Mouse (Mus musculus) megakaryocyte progenitor cell, adult 5-6 weeks (primary cell): ENCODE measurements at regions not wholly inside any gene's neighbourhood (a gene's known extent, or its start where the extent isn't known, plus 50 kb on each side); places are given as distances from the start of the nearest gene placed in this dataset.
A peak's percentile ranks its signal among the peaks of the same experiment; 100 is the strongest.
"Not testable (repeated sequence)": the region's sequence is repeated elsewhere in the genome, so short reads cannot be mapped to it uniquely, and the experiment has no call there.

Experiments used
- ATAC-seq: replicated peaks from 2 replicates; pipeline ENCODE4 v1.8.0; 2016; ENCODE audit warnings: mild to moderate bottlenecking, moderate TSS enrichment, inconsistent platforms; ENCODE audit not compliant: poor library complexity

DNA sequence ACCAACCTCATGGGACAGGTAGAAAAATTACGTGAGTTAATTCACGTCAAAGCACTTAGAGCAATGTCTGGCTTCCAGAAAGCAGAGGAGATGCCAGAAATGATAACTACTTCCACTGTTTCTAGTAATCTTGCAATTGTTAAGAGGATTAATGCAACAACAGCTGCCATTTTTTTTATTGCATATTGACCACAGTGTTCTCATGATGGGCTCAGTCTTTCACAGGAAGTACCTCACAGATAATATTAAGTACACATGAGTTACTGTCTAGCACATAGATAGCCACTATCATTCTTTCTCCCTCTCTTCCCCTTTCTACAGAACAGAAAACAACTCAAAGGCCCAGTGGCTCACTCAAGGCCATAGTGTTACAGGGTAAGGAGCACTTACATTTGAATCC is 104.8 kb upstream of the Abca1 start:
- no peak for ATAC-seq

DNA sequence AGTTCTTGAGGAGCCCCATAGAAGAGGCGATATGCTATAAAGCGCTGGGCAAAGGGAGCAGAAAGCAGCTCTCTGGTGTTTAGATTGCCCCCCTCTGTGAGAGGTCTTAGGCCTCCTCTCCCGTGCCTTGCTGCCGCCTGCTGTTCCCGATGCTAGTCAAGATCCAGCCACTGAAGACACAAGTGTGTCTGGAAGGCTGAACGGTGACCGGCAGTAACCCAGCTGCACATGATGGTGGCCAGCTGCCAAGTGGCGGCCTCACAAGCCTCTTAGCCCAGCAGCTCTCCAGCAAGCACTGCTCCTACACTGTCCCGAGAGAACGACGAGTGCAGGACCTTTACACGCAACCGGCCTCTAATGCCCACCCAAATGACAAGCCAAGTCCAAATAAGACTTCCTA is 104.1 kb upstream of the Abca1 start:
- ATAC-seq, result peak; percentile 60

DNA sequence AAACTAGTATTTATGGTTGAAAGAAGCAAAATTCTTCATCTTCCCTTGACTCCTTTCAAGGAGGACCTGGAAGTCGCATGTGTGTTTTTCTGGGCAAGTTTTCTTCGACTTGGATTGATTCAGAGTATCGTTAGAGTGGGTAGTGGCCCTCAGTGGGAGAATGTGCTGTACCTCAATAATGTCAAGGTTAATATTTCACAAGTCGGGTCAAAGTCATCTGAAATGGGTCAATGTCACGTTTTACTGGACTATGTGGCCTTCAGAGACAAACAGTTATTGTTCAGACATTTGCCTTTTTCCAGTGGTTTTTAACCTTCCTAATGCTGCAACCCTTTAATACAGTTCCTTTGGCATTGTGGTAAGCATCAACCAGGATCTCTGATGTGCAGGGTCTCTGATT is 102.8 kb upstream of the Abca1 start:
- ATAC-seq, result no peak

DNA sequence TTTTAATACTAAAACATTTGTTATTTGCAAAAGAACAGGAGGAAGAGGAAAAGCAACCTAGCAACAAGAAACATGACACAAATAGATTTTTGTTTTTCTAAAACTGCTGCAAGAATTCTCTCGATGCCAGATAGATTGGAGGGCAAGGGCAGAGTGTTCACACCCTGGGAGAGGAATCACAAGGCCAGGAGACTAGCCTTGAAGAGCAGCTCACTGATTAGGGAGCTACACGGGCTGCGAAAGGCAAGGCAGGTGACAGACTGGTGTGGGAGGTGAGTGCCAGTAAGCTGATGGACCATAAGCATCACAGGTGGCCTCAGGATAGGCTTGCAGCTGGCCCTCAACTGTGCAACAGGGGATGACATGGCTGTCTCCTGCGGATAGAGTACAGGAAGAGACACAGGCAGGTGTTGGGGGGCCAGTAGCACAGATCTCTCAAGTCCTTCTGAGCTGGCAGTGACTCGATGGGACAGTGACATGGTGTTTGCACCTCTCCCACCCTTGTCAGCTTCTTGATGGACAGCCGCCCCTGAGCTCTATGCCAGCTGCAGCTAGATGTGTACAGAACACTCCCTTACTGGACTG is 102.0 kb upstream of the Abca1 start:
- no peak for ATAC-seq

DNA sequence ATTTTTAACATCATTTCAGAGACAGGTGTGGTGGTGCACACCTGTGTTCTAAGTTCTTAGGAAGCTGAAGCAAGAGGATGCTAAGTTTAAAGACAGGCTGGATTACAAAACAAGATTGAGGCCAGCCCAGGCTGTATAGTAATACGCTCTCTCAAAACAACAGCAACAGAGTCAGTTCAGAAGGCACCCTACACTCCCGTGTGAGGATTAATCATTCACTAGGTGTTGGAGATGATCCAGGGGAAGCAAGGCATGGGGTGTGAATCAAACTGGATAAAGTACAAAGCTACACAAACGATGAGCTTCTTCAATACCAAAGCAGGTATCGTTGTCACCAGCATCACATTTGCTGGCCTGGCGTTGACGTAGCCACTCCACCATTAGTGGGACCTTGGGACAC is 99.3 kb upstream of the Abca1 start:
- no peak for ATAC-seq

DNA sequence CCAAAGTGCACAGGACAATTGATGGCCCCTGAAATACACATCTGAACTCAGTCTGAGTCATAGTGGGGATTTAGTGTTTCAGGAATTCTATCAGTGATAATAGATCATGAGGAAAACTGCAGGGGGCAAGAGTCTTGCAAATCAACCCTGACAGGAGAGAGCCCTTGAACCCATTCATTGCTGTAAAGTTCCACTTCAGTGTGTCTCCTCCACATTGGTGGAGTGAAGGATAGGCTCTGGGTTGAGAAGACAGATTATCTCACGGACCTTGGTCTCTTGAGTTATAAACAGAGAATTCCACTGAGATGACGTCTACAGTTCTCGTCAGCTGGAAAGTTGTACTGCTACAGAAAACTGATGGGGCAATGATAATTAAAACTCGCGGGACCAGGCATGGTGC is 97.3 kb upstream of the Abca1 start:
- ATAC-seq, result no peak

DNA sequence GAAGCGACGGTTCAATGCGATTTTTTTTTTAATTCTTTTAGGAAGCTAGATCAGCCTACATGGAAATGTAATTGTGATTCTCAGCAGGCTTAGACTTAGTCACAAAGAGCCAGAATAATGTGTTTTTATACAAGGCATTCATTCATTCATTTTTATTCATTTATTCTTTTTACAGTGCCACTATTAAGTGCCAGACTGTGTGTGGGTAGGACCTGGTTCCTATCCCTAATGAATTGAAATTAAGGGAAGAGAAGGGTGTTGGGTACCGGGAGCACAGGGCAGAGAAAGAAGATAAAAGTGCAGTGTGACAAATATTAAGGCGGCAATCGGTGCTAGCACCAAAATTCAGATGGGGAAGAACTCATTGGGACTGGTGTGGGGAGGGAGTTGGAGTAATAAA is 94.8 kb upstream of the Abca1 start:
- no peak for ATAC-seq

DNA sequence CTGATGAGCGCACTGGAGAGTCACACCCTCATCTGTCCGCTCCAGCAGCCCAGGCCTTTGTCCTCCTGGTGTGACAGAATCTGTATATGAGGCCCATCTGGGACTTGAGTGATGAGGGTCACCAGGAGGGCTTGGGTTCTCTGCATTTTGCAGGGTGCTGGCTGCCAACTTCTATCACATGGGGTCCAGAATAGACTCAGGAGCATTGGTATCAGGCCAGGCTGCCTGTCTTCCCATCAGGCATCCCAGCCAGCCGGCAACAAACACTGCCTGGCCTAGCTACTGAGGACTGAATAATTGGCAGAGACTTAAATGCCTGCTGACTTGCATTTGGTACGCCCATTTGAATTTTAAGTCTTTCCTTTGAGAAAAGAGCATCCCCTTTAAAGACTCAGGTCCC is 94.0 kb upstream of the Abca1 start:
- no peak for ATAC-seq

DNA sequence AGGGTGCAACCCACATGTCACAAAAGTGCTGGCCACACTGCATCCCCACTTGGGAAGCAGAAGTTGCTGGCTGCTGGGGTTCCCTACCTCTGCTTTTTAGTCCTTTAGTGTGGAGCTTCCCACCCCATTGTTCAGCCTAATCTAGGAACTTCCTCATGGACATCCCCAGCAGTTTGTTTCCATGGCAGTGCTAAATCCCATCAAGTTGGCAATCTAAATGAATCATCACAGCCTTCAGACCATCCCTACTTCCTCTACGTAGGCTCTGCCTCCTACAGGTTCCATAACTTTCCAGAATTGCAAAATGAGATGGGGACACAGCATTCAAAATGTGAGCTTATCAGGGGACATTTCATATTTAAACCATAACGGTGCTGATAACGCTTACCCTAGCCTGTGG is 90.6 kb upstream of the Abca1 start:
- ATAC-seq, result no peak

DNA sequence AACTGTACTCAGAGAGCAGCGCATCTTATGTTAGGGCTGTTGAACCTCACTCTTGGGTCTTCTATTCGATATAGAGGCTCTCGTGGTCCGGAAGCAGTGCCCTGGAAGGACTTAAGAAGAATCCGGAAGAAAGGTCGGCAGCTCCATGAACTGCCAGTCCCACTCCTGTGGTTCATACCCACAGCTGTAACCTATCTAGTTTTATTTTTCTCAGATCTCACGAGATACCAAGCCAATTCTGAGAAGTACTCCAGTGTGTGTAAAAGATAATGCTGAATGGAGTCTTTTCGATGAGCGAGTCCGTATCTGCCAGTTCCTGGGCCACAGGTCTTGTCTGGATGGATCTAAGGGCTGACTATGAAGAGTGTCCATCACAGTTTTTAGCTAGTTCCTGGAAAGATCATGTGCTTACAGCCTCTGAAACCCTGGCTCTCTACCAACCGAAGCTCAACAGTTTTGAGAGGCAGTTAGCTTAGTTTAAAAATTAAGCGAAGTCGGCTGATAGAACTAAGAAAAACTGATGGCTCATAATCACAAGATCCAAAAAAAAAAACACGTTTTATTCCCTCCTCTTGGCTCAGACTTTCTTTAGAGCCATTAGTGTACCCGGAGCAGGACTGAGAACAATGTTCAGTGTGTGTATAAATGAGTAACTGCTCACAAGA is 86.5 kb upstream of the Abca1 start:
- peak; percentile 85 for ATAC-seq

DNA sequence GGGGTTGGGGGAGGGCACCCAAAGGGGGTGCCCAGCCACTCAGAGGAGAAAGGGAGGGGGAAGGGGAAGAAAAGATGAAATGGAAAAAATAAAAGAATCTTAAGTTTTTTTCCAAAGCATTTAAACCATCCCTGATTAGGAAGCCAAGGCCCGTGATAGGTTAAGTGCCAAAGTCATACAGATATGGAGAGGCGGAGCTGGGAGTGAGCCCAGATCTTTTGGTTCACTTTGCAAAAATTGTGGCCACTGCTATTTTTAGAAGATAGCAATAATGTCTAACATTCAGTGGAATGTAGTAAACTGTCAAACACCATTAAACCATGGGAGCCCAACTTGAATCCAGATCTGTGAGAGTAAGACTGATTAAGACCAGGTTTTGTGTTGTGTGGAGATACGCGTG is 85.9 kb upstream of the Abca1 start:
- ATAC-seq, result peak; percentile 42

DNA sequence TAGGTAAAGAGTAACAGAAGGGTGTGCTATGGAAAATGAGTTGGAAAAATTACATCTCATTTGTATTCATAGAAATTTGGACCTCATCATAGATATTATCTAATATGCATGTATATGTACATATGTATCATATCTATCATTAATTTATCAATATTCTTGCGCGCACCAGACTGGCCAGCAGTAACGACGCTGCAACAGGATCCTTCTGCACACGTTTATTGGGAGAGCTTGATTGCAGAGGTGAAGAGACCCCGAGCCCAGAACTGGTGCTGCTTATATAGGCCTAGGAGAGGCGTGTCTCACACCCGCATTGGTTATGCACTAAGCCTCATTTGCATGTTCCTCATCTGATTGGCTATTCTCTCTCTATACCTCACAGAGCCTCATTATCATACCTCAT is 83.8 kb upstream of the Abca1 start:
- not testable (repeated sequence) for ATAC-seq

DNA sequence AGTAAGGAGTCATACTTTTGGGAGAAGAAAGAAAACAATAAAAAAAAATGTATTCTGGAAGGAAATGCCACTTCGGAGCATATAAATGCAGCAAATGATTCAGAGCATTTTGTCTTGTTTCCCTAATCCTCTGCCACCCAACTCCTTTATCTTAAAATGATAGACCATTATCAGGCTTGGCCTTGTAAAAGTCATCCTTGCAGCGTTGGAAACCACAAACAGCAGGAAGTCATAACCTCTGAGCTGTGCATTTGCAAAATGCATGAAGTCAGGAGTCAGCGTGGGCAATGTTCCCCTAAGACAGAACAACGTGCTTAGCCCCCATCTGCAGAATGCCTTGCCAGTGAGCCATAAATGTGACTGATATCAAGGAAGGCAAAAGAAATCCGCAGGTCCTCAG is 80.2 kb upstream of the Abca1 start:
- peak; percentile 65 for ATAC-seq

DNA sequence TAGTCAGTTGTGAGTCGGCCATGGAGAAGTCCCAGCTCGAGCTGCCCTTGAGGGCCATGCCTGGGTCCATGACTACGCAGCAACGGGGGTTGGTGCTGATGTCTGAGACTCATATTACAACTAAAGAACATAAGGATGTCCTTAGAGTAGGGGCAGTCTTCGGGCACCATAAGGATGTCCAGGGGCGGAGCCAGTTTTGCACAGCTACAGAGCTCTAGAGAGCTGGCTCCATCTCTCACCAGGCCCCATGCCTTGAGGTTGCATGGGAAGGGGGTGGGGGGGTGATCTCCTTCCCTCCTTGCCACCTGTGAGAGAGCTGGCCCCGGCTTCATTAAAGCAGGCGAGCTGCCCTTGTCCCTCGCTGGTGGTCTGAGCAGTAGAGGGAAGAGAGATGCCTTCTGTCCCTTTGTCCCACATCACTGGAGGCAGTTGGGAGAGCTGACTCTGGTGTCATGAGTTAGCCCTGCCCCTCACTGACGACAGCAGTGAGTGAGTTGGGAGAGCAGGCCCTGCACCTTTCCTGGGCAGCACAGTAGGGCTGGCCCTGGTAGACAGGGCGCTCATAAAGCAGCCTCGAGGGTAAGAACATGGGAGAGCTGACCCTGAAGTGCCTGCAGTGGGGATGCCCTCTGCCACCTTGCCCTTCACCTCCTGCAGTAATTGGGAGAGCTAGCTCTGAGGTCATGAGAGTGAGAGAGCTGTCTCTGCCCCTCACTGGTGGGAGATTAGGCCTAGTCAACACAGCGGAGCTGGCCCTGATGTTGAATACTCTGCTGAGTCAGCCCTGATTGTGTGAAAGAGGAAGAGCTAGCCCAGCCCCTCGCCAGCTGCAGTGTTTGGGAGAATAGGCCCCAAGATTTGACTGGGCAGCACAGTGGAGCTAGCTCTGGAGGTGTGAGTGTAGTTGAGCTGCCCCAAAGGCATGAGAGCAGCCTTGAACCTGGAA is 78.9 kb upstream of the Abca1 start:
- peak; percentile 91 for ATAC-seq

DNA sequence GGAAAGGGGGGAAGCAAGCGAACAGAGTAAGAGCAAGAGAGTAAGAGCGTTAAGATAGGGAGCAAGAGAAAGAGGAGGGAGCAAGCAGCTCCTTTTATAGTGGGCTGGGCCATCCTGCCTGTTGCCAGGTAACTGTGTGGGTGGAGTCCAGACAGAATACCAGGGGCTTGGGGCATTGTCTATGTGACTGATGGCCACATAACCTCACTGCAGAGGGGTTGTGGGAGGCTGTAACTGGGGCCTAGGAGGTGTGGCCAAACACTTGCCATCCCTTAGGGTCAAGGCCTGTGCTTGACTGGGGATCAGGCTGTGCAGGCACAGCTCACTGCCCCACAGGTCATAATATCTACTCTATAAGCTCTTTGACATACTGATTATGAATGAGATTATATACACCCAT is 76.2 kb upstream of the Abca1 start:
- no peak for ATAC-seq

DNA sequence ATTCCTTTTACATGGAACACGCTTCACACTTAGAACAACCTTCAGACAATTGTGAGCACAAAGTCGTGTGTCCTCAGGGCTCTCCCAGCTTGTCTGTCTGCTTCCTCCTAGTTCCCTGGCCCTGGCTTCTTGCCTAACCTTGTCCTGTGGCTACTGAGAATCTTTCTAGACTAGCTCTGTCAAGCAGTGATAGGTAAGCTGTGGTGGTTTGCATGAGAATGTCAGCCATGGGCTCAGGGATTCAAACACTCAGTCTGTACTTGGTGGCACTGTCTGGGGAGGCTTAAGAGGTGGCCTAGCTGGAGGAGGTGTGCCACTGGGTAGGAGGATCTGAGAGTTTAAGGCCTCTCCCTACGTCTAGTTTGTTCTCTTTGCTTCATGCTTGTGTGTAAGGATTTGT is 72.7 kb upstream of the Abca1 start:
- 0 out of 2 replicates have a peak, but pooled peaks have one; percentile 7 for ATAC-seq

DNA sequence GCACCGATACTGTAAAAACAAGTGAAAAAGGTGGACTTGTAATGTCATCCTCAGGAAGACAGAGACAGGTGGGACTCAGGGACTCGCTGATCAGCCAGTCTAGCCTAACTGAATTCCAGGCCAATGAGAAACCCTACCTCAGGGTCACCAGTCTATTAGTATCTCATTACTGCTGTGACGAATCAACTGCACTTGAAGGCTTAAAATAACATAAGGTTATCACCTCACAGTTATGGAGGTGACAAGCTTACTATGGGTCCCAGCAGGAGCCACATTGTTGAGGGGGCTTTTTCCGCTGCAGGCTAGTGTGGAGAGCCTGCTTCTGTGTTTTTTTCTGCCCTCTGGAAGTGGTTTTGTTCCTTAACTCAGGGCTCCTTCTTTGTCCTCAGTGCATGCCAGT is 72.2 kb upstream of the Abca1 start:
- no peak for ATAC-seq

DNA sequence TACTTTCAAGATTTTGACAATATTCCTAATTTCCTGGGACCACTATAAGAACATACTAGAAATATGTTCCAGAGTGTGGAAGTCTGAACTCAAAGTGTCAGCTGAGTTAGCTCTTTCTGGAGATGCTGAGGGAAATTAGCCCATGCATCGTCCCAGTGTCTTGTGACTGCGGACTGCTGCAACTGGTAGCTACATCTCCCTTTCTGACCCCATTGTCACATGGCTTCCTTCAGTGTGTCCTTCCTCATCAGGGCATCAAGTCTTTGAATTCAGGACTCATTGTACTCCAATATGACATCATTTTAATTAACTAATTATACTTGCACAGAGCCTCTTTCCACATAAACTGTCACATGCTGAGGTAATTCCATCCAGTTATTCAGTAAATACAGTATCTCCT is 71.4 kb upstream of the Abca1 start:
- no peak for ATAC-seq

DNA sequence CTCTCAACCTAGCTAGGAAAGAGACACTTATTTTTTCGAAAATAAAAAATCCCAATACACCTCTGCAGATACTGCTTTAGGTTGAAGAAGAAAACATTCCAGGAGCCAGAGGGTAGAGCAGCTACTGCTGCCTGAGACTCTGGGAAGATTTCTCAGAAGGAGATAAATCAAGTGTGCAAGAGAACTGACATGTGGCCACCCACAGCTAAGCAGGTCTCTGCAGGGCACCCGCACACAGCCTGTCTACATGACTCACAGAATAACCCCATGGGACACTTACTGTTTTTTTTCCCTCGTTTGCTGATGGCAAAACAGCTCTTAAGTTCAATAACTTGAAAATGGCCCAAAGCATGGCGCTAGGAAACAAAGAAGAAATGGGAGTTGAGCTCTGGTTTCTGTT is 68.7 kb upstream of the Abca1 start:
- no peak for ATAC-seq

DNA sequence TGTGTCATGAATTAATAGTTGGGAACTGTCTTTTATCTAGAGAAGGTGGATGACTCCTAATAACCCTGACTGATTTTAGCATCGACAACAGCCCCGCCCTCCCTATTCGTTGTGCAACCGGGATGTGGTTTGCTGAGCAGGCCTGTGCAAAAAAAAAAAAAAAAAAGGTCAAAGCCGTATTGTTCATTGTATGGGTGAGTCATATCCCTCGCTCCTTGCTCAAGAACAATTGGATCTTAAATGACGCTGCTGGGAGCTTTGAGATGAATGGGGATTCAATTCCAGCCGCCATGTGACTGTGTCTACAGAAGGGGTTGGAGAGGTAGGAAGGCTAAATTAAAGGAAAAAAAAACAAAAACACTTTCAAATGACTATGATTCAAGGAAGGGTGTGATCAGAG is 68.1 kb upstream of the Abca1 start:
- ATAC-seq, result peak; percentile 93

DNA sequence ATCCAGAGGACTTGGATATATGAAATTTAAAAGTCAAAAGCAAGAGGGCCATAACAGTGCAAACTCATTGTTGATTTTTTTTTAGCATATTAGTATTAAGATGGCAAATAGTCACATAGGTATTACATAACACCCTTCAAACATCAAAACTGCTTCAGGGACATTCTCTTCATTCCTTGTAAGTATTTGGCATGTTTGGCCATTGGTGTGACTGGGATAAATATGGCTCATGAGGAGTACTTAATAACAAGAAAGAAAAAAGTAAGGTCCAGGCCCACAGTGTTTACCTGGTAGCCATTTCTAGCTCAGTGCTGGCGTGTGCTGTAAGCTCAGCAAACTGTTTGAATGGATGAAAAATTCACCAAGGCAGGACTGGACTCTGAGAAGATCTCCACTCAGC is 67.4 kb upstream of the Abca1 start:
- ATAC-seq, result no peak

DNA sequence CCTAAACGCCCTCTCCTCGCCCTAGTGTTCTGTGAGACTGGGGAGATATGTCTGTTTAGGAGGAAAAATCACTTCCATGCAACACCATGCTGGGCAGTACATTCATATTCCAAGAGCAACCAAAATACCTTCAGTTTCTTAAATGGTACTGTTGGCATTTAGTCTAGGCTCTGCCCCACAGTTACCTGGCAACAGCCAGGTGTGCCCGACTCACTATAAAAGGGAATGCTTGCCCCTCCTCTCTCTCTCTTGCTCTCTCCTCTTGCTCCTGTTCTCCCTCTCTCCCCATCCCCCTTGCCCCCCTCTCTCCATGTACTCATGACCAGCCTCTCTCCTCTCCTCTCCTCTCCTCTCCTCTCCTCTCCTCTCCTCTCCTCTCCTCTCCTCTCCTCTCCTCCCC is 66.7 kb upstream of the Abca1 start:
- no peak for ATAC-seq
